Mouse (Mus musculus) embryonic facial prominence, embryonic 14.5 days (tissue): ENCODE data around the gene Nthl1. TPM values are rescaled to one million over a fixed set of nuclear protein-coding genes. Genes with fewer than 3 reads are reported as not detected.
"Not testable (repeated sequence)": the region's sequence is repeated elsewhere in the genome, so short reads cannot be mapped to it uniquely, and the experiment has no call there.

Experiments used
- ATAC-seq: fragments of 200-750 bp; cut with Nextera tagmentation; 2 replicates; pipeline ENCODE4 v1.8.0; 2017; ENCODE audit warnings: low read depth, moderate number of reproducible peaks, moderate TSS enrichment
- DNase-seq: peaks from one replicate; pipeline ENCODE4 v3.0.0-alpha.2; 2015; ENCODE audit warnings: low spot score
- H3K27ac ChIP-seq: fragments of 300-500 bp; sonication (generic); replicated peaks from 2 replicates; pipeline ENCODE4 v1.5.1; 2014; ENCODE audit warnings: low read depth, mild to moderate bottlenecking, low read length, moderate library complexity
- H3K27me3 ChIP-seq: fragments of 300-500 bp; sonication (generic); replicated peaks from 2 replicates; pipeline ENCODE4 v1.6.1; 2014; ENCODE audit warnings: low read length; ENCODE audit not compliant: control insufficient read depth, insufficient read depth
- H3K36me3 ChIP-seq: fragments of 300-500 bp; sonication (generic); 2 replicates; pipeline ENCODE4 v1.6.1; 2014; ENCODE audit warnings: low read length, mixed read lengths; ENCODE audit not compliant: control insufficient read depth, insufficient read depth
- H3K4me1 ChIP-seq: fragments of 300-500 bp; sonication (generic); 2 replicates; pipeline ENCODE4 v1.6.1; 2014; ENCODE audit warnings: antibody characterized with exemption, low read length; ENCODE audit not compliant: control insufficient read depth, insufficient read depth
- H3K4me2 ChIP-seq: fragments of 300-500 bp; sonication (generic); 2 replicates; pipeline ENCODE4 v1.6.1; 2014; ENCODE audit warnings: low read depth, mild to moderate bottlenecking, low read length, moderate library complexity, mixed read lengths
- H3K4me3 ChIP-seq: fragments of 300-500 bp; sonication (generic); 2 replicates; pipeline ENCODE4 v1.5.1; 2014; ENCODE audit warnings: low read depth, mild to moderate bottlenecking, low read length
- H3K9ac ChIP-seq: fragments of 300-500 bp; sonication (generic); 2 replicates; pipeline ENCODE4 v1.6.1; 2014; ENCODE audit warnings: low read depth, mild to moderate bottlenecking, low read length, moderate library complexity, mixed read lengths
- H3K9me3 ChIP-seq: fragments of 300-500 bp; sonication (generic); 2 replicates; pipeline ENCODE4 v1.6.1; 2016; ENCODE audit warnings: low read length; ENCODE audit not compliant: control insufficient read depth
- WGBS: fragments of 180-500 bp; shearing (Covaris S2); extraction: QIAGEN DNeasy Blood & Tissue Kit; methylation state at CpG from one replicate; pipeline ENCODE4 v1.1.7; 2014; 5-methylcytosine and 5-hydroxymethylcytosine counted together
- polyA plus RNA-seq: library from polyadenylated mRNA; unstranded; fragments of >200 nt; fragmentation: Nextera tagmentation; extraction: Ambion mirVana; gene quantifications from 2 replicates; pipeline ENCODE4 v1.2.1, GENCODE M21; 2014

The Nthl1 gene
- polyA plus RNA-seq, 1 experiment from 2014 or later = 16.8 TPM

DNA sequence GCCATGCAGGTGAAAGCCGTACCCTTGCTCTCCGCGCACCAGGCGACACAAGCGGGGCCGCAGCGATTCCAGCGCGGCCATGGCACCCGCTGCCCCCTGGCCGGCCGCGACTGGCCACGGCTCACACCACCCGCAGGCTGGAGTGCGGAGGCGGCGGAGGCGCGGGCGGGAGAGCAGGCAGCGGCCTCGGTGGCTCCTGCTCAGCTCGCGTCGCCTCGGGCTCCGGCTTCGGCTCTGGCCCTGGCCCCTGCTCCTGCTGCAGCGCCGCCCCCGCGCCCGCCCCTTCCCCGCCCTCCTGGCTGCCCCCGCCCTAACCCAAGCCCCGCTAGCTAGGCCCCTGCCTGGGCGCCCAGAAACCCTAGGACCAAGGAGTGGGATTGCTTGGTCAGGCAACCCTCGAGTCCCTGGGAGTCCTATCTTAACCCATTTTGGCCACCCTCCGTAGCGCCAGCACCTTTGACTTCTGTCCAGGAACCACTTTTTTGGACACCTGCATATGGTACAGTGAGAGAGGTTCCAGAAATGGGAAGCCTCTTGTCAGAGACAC is 17.7 kb downstream of the Nthl1 start, which contains the start of gene Slc9a3r2:
TSS of gene Slc9a3r2 (minus strand) at position 258 of the 547 bp plus-strand sequence.
- Histone ChIP-seq H3K27me3 (no peaks in the 10 kb centered on the region), H3K4me2 (peak within 1 kb of the TSS; percentile 97), H3K4me3 (peak within 1 kb of the TSS; percentile 87), H3K9ac (peak within 1 kb of the TSS; percentile 87), H3K36me3 (0 out of 2 replicates have a peak, but pooled peaks cover 5% of the 10 kb centered on the region), H3K4me1 (peaks cover 17% of the 10 kb centered on the region), H3K27ac (peak within 1 kb of the TSS; percentile 55), H3K9me3 (no peaks in the 10 kb centered on the region)
- ATAC-seq (peak; percentile 90), DNase-seq (peak; percentile 71)
- WGBS = under 1% methylated on average over 18 of the region's 41 CpGs

GRCm38 (mm10) chr17:24650766-24651165 is 18.3 kb downstream of the Nthl1 start:
- WGBS = 68% methylated on average over 4 of the region's 4 CpGs
- ATAC-seq (no peak), DNase-seq (no peak)
- H3K4me1 ChIP-seq = peaks cover 13% of the 10 kb centered on the region; the same call in 1 of the 2 replicates
- peak overlapping the region; percentile 87; the same call in 1 of the 2 replicates for H3K9ac ChIP-seq
- no peaks in the 10 kb centered on the region for H3K27me3 ChIP-seq
- H3K4me3 ChIP-seq = peak overlapping the region; percentile 87; the same call in 1 of the 2 replicates
- 0 out of 2 replicates have a peak, but pooled peaks cover 5% of the 10 kb centered on the region for H3K36me3 ChIP-seq
- H3K4me2 ChIP-seq = peak overlapping the region; percentile 97
- no peaks in the 10 kb centered on the region for H3K9me3 ChIP-seq
- no peak overlapping the region for H3K27ac ChIP-seq

DNA sequence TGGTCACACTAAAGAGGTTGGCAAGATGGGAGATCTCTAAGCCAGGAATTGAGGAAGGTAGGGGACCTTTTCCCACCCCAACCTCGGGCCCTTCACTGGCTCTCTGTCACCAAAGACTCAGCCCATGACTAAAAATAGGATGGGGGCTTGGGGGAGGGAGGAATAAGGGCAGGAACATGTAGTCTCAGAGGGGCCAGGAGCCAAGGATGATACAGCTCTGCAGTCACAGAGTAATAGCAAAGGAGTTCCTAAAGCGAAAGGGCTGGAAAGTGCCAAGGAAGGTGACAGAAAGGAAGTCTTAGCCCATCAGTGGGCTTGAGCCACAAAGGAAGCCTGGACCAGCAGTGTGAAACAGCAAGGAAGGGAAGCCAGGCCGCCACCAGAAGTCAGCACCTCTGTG is 19.4 kb downstream of the Nthl1 start:
- Histone ChIP-seq H3K27ac (no peak overlapping the region), H3K4me1 (peaks cover 13% of the 10 kb centered on the region; the same call in 1 of the 2 replicates), H3K9ac (no peak overlapping the region), H3K4me2 (no peak overlapping the region), H3K9me3 (no peaks in the 10 kb centered on the region), H3K36me3 (0 out of 2 replicates have a peak, but pooled peaks cover 4% of the 10 kb centered on the region), H3K27me3 (peaks cover 4% of the 10 kb centered on the region), H3K4me3 (no peak overlapping the region)
- DNase-seq (no peak), ATAC-seq (no peak)
- 69% methylated on average over 3 of the region's 3 CpGs for WGBS

DNA sequence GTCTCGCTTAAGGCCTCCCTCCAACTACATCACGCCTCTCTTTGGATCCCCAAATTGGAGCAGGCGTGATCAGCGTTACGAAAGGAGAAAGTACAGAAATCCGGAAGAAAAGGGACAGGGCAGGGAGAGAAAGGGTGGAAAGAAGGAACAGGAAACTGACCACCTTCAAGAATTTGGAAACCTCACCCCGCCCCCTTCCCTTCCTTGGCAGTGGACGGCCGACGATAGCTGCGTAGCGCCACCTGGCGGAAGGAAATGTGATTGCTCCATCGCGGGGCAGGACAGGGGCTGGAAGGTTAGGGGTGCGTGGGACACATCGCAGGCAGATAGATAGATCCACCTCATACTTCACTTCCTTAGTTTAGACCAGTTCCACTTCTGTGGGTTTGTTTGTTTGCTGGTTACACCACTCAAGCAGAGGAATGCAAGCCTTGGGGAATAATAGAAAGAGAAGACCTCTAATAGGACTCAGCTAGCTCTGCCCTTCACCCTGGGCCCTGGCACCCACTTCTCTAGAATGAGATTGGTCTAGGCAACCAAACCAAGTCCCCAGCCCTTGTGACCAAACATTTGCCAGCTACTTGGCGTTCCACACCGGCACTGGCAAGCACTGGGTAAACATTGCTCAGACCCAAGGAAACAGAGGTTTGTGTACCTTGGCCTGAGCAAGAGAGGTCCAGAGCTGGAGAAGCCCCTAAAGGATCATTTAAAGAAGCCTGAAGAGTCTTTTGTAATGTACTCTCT is 21.7 kb downstream of the Nthl1 start:
- Histone ChIP-seq H3K4me2 (peak overlapping the region; percentile 63), H3K4me1 (peaks cover 10% of the 10 kb centered on the region), H3K27me3 (peaks cover 27% of the 10 kb centered on the region), H3K36me3 (no peaks in the 10 kb centered on the region), H3K9ac (peak overlapping the region; percentile 26; the same call in 1 of the 2 replicates), H3K4me3 (peak overlapping the region; percentile 28), H3K9me3 (no peaks in the 10 kb centered on the region), H3K27ac (no peak overlapping the region)
- peak; percentile 86 for DNase-seq
- peak; percentile 69 for ATAC-seq
- 6% methylated on average over 17 of the region's 19 CpGs for WGBS

- peaks cover 9% of the 10 kb centered on the region for H3K4me1 ChIP-seq
- DNase-seq = no peak
- H3K9ac ChIP-seq = no peak overlapping the region
- no peak for ATAC-seq
- no peak overlapping the region for H3K27ac ChIP-seq
- no peak overlapping the region for H3K4me2 ChIP-seq
- peaks cover 36% of the 10 kb centered on the region for H3K27me3 ChIP-seq
- no peaks in the 10 kb centered on the region for H3K9me3 ChIP-seq
- WGBS = 66% methylated on average over 4 of the region's 4 CpGs
- no peak overlapping the region for H3K4me3 ChIP-seq
- H3K36me3 ChIP-seq = no peaks in the 10 kb centered on the region
These were observed 22.5 kb downstream of the Nthl1 start for GRCm38 (mm10) chr17:24654969-24655368.

DNA sequence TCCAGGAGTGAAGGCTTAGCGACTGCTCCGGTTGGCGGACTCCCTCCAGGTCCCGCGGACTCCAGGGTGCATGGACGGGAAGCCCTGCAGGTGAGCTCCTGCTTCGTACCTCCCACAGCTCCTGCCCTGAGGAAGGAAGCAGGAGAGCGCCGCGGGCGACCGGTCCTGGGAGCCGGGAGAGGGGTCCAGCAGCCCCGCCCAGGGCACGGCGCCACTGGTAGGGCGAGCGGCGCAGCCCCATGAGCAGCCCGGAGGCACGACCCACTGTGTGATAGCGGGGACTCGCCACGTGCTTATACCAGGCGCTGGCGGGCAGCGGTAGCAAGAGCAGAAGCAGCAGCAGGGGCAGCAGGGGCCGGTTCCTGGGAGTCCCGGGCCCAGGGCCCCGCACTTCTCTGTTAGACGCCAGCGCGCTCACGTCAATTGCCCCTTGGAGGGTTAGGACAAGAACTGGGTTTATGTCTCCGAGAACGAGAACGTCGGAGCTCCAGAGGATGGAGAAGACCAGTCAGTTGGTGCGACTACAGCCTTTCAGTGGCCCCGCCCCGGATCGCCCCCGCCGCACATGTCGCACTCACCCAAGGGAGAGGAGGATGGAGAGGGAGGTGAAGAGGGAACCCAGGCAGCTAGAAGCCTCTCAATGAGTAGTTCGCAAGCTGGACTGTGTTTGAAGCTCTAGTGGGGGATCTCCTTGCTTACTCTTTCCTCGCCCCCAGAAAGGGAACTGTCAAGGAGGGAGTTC is 25.7 kb downstream of the Nthl1 start, which contains the start of gene Npw:
TSS of gene Npw (minus strand) at position 441 of the 742 bp plus-strand sequence.
- WGBS = 1% methylated on average over 40 of the region's 47 CpGs
- H3K27me3 ChIP-seq = peaks cover 36% of the 10 kb centered on the region
- H3K9ac ChIP-seq = peak within 1 kb of the TSS; percentile 62
- no peaks in the 10 kb centered on the region for H3K36me3 ChIP-seq
- peak within 1 kb of the TSS; percentile 45 for H3K4me3 ChIP-seq
- peaks cover 6% of the 10 kb centered on the region; the same call in 1 of the 2 replicates for H3K4me1 ChIP-seq
- DNase-seq (no peak), ATAC-seq (peak; percentile 48; the same call in 1 of the 2 replicates)
- H3K27ac ChIP-seq = no peak within 1 kb of the TSS
- H3K9me3 ChIP-seq = no peaks in the 10 kb centered on the region
- H3K4me2 ChIP-seq = peak within 1 kb of the TSS; percentile 93

GRCm38 (mm10) chr17:24667011-24667410 is 34.5 kb downstream of the Nthl1 start:
- H3K4me3 ChIP-seq, H3K9ac ChIP-seq, ATAC-seq, H3K36me3 ChIP-seq, H3K27ac ChIP-seq, H3K9me3 ChIP-seq, DNase-seq, H3K27me3 ChIP-seq, H3K4me2 ChIP-seq: not testable (repeated sequence)
- H3K4me1 ChIP-seq = peaks cover 18% of the 10 kb centered on the region
- WGBS = 66% methylated on average over 7 of the region's 7 CpGs

GRCm38 (mm10) chr17:24667416-24667815 is 34.9 kb downstream of the Nthl1 start:
- H3K27me3 ChIP-seq = no peaks in the 10 kb centered on the region
- ATAC-seq (peak; percentile 20; the same call in 1 of the 2 replicates), DNase-seq (peak; percentile 77)
- no peak overlapping the region for H3K4me2 ChIP-seq
- no peak overlapping the region for H3K27ac ChIP-seq
- 35% methylated on average over 6 of the region's 6 CpGs for WGBS
- H3K9ac ChIP-seq = no peak overlapping the region
- H3K4me3 ChIP-seq = no peak overlapping the region
- H3K9me3 ChIP-seq = no peaks in the 10 kb centered on the region
- peaks cover 21% of the 10 kb centered on the region for H3K4me1 ChIP-seq
- no peaks in the 10 kb centered on the region for H3K36me3 ChIP-seq
